ENCODE assay signal across 8 mouse cellular contexts in the genomic region with DNA sequence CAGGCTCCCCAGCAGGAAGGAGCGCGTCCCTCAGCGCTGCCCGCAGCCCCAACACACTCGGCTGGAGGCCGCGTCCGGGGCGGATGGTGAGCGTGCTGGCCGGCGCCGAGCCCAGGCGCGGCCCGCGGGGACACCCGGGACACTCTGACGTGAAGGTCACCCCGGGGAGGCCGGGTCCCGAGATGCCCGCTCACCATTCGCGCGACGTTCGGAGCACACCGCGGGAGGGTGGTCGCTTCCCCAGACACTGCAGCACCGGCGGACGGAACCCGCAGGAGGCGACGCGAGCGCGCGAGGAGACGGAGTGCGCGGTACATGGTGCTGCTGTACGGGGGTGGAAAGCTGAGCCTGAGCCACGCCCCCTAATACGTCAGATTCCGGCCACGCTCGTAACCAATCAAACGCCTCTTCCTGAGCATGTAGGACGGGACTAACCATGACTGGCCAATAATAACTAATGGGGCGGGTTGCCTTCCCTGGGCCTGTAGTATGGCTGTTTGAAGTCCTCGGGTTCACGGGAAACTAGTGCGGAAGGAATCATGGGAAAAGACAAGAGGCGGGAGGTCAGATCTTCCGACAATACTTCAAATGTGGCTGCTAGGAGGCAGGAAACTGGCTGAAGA. TPM values are rescaled to one million over a fixed set of nuclear protein-coding genes. Genes with fewer than 3 reads are reported as not detected.
DNase-seq lines count a peak whose midpoint lies in the region; ATAC-seq and TF ChIP-seq lines count a peak whose summit lies in the region.

A gene (minus strand): TSS at position 379 of the 623 bp plus-strand sequence.

- H3K36me3 ChIP-seq in hindbrain, embryonic 10.5 days: peaks cover 4% of the 10 kb centered on the region
- no peaks in the 10 kb centered on the region for H3K36me3 ChIP-seq in lung, postnatal 0 days (ENCODE audit: insufficient read depth, low read length)

- ATAC-seq in frontal cortex, adult (ENCODE audit: low TSS enrichment): peak; percentile 99
- peak; percentile 99 for ATAC-seq in lung, postnatal 0 days

- no peaks in the 10 kb centered on the region for H3K27me3 ChIP-seq in hindbrain, embryonic 10.5 days (ENCODE audit: insufficient read depth, poor library complexity, severe bottlenecking)
- H3K27me3 ChIP-seq in lung, postnatal 0 days (replicated peaks; ENCODE audit: insufficient read depth, low read length): no peaks in the 10 kb centered on the region

- H3K4me2 ChIP-seq in lung, postnatal 0 days (replicated peaks; ENCODE audit: low read depth, low read length): peak within 1 kb of the TSS; percentile 93

- peak within 1 kb of the TSS; percentile 78 for H3K9ac ChIP-seq in lung, postnatal 0 days (replicated peaks; ENCODE audit: low read depth)

- H3K4me3 ChIP-seq in hindbrain, embryonic 10.5 days: peak within 1 kb of the TSS; percentile 95
- peak within 1 kb of the TSS; percentile 68 for H3K4me3 ChIP-seq in lung, postnatal 0 days (ENCODE audit: low read depth, low read length)

- TF ChIP-seq EP300 in lung, postnatal 0 days (IDR thresholded peaks at IDR 0.05): peak; percentile 26; the same call in 1 of the 2 replicates

- peak; percentile 98 for DNase-seq in MN1 (ENCODE audit: low spot score)
- DNase-seq in cerebellum, adult 9-10 months: peak; percentile 98
- DNase-seq in hindbrain, embryonic 10.5 days (ENCODE audit: low spot score): peak; percentile 94
- DNase-seq in layer of hippocampus, adult 9-11 months: peak; percentile 98
- peak; percentile 99 for DNase-seq in lung, postnatal 0 days (ENCODE audit: low spot score)
- peak; percentile 91 for DNase-seq in ovary, postnatal 14 days (ENCODE audit: low spot score)
- peak; percentile 96 for DNase-seq in thymus, postnatal 14 days

- peak within 1 kb of the TSS; percentile 95 for H3K27ac ChIP-seq in hindbrain, embryonic 10.5 days
- H3K27ac ChIP-seq in lung, postnatal 0 days (ENCODE audit: low read length): peak within 1 kb of the TSS; percentile 87

- peaks cover 12% of the 10 kb centered on the region for H3K4me1 ChIP-seq in hindbrain, embryonic 10.5 days (replicated peaks)
- H3K4me1 ChIP-seq in lung, postnatal 0 days (ENCODE audit: insufficient read depth, low read depth, low read length): peaks cover 9% of the 10 kb centered on the region; the same call in 1 of the 2 replicates

- WGBS in hindbrain, embryonic 10.5 days: under 1% methylated on average over 58 of the region's 58 CpGs
- 2% methylated on average over 47 of the region's 58 CpGs for WGBS in lung, postnatal 0 days

- peak; percentile 25; the same call in 1 of the 2 replicates for TF ChIP-seq CTCF in lung, postnatal 0 days (IDR thresholded peaks at IDR 0.05)

- no peaks in the 10 kb centered on the region for H3K9me3 ChIP-seq in hindbrain, embryonic 10.5 days
- no peaks in the 10 kb centered on the region for H3K9me3 ChIP-seq in lung, postnatal 0 days (ENCODE audit: low read length)

RNA-seq across cellular contexts. Expression of the gene that starts here (rescaled TPM):
- 114 and 123 TPM in 2 replicates for polyA plus RNA-seq in hindbrain, embryonic 10.5 days (2016; fragmentation: Nextera tagmentation; extraction: Ambion mirVana)
- 67.2 and 69.0 TPM in 2 replicates for polyA plus RNA-seq in lung, postnatal 0 days (2015; fragmentation: Nextera tagmentation; extraction: Ambion mirVana)

Comparison
In these comparisons a context has a peak if more than half of its experiments do, and no peak if none do; other contexts are left out.
1. Peak in every context shown above with its lines: DNase-seq, ATAC-seq, H3K4me3 ChIP-seq and H3K27ac ChIP-seq.